Mouse (Mus musculus) A20 (cell line): Measurements from ENCODE around the gene Pfdn2.

ENCODE experiments used
- DNase-seq: peaks from one replicate; pipeline ENCODE4 v3.0.0-alpha.2; 2011; ENCODE audit warnings: low read depth, low spot score

Pfdn2 gene

DNA sequence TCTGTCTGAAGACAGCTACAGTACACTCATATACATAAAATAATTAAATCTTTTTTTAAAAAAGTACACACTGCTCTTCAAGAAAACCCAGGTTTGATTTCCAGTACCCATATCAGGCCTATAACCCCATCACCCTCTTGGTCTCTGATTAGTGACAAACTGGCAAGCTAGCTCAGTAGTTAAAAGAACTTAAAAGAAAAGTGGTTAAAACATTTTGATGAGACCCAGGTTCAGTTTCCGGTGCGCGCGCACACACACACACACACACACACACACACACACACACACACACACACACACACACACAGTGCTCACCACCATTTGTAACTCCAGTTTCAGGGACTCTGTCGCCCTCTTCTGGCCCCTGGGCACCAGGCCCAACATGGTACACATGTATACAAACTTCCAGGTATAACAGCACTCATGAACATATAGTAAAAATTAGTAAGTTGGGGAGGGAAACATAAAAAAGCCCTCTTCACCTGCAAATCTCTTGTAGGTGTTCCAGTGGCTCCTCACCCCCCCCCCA, 10.4 kb downstream of the Pfdn2 start:
- DNase-seq = peak; percentile 51

DNA sequence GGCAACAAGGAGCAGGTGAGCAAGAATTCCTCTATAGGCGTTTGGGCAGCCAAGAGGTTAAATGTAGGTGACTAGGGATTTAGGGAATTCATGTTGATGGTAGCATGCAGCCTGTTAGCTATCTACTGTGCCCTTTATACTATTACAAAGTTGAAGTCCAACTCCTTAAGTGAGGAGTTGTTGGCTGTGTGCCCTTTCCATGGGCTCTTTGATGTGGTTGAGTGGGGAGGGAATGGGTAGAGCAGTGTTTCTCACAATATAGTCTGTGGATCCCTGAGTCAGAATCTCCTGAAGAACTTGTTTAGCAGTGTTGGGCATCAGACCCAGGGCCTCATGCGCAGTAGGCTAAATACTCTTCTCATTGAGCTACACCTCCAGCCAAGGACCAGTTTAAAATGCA, 11.3 kb downstream of the Pfdn2 start:
- no peak for DNase-seq

DNA sequence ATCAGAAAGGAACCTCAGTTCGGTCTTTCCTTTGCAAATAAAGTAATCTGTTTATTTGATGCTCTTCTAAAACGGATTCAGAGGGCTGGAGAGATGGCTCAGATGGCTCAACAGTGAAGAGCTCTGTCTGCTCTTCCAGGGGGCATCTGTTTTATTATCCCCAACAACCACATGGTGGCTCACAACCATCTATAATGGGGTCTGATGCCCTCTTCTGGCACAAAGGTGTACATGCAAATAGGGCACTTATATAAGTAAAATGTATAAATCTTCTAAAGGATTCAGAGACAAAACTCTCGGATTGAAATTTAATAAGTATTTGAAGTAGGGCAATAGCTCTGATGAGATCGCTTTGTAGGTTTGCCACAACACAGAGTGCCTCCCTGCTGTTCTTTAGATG, 13.0 kb downstream of the Pfdn2 start:
- peak; percentile 50 for DNase-seq

DNA sequence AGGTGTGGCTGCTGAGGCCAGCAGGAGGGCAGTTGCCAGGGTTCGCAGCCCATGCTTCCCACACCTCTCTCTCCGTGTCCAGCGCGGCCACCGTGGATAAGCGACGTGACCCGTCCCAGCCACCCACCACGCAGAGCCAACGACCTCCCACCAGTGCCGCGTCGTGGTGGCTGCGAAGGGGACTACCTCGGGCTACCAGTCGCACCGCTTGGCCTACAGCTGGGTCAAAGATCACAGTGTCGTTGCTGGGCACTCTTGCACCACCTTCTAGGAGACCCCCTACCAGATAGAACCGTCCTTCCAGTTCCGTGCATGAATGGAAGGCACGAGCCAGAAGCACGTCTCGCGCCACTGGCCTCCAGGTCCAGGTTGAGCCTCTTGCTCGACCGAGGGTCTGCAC, 14.8 kb downstream of the Pfdn2 start:
- no peak for DNase-seq

DNA sequence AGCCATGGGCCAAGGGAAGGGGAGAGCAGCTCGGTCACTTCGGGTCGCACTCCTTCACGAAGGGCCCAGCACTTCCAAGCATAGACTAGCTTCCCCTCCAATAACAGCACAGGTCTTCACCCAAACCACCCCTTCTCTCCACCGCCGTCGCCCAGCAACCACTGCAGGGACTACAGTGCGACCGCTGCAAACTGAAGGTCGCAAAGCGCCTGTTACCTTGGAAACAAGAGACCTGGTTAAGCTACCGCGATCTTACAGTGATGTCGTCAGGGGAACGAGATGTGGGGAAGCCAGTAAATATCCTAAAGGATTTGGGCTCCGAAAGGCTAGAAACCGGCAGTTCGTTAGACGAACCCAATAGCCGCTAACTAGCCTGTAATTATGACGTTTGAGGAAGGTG, 15.2 kb downstream of the Pfdn2 start, which contains the start of gene Klhdc9:
Gene Klhdc9, minus strand, starts transcription at position 143 of the 400 bp plus-strand sequence.
- no peak for DNase-seq

- DNase-seq = peak; percentile 69
These were observed 15.9 kb downstream of the Pfdn2 start for GRCm38 (mm10) chr1:171361106-171362103.

GRCm38 (mm10) chr1:171365934-171366333, 20.5 kb downstream of the Pfdn2 start:
- DNase-seq = no peak

GRCm38 (mm10) chr1:171369845-171370556, 24.5 kb downstream of the Pfdn2 start, which contains the start of gene Nectin4:
TSS of gene Nectin4 (plus strand) at chr1:171370099.
- no peak for DNase-seq

GRCm38 (mm10) chr1:171372880-171373279, 27.4 kb downstream of the Pfdn2 start:
- no peak for DNase-seq

DNA sequence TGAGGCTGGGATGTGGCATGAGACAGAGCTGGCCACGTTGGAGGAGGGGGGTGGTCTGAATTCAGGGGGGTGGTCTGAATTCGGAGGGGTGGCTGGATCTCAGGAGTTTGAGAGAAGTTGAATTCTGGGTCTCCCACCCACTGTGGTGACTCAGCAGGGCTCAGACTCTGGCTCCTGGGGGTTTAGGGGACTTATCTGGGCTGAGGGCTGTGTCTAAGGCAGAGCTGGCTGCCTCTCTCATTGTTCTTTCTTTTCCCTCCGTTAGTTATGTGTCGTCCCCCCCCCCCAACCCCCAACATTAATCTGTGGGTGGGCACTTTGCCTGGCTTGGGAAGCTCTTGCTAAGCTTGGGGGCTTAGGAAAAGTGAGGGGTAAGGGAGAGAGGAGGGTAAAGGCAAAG, 28.5 kb downstream of the Pfdn2 start:
- DNase-seq = no peak

DNA sequence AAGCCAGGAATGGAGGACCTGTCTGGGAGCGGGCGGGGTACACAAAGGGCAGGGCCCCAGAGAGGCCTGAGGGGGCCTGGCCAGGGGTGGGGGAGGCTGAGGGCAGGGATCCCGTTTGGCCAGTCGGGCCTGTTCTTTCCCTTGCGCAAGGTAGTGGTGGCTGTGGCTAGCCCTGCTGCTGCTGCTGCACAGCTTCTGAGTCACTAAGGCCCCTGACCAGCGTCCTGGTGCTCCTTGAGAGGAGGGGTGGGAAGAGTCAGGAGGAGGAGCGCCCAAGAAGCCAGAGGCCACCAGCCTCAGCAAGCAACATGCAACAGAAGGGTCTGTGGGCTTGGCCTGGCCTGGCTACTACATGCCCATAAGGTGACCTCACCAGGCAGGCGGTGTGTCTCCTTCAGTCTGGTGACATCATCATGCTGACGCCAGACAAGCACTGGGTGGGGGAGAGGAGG, 30.2 kb downstream of the Pfdn2 start:
- DNase-seq = no peak

GRCm38 (mm10) chr1:171378298-171378697, 32.8 kb downstream of the Pfdn2 start:
- DNase-seq = no peak

GRCm38 (mm10) chr1:171379935-171380599, 34.6 kb downstream of the Pfdn2 start:
- peak; percentile 80 for DNase-seq

DNA sequence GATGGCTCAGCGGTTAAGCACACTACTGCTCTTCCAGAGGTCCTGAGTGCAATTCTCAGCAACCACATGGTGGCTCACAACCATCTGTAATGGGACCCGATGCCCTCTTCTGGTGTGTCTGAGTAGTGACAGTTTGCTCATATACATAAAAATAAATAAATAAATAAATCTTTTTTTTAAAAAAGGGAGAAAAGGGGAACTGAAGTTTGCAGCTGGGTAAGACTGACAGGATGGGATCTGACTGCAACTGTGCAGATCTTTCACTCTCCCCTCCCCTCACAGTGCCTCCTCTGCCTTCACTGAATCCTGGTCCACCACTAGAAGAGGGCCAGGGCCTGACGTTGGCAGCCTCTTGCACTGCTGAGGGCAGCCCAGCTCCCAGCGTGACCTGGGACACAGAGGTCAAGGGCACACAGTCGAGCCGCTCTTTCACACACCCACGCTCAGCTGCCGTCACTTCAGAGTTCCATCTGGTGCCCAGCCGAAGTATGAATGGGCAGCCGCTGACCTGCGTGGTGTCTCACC, 36.7 kb downstream of the Pfdn2 start:
- DNase-seq = peak; percentile 67

DNA sequence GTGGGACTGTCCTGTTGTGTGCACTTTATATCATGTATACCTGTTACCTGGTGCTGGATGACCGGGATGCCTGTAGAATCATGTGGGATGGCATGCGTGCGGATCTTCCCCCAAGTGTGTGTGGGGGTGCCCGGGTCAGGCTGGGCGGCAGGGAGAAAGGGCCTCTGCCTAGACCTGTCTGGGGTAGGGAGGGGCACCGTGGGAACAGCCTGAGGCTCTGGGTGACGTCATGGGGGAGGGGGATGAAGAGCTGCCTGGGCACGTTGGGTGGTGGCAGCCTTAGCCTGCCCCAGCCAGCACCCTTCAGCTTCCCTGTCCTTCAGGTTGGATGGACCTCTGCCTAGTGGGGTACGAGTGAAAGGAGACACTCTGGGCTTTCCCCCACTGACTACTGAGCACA, 38.9 kb downstream of the Pfdn2 start:
- DNase-seq = no peak

- peak; percentile 60 for DNase-seq
These were observed 39.7 kb downstream of the Pfdn2 start for GRCm38 (mm10) chr1:171385171-171385570.

GRCm38 (mm10) chr1:171387099-171387498, 41.6 kb downstream of the Pfdn2 start:
- peak; percentile 70 for DNase-seq

DNA sequence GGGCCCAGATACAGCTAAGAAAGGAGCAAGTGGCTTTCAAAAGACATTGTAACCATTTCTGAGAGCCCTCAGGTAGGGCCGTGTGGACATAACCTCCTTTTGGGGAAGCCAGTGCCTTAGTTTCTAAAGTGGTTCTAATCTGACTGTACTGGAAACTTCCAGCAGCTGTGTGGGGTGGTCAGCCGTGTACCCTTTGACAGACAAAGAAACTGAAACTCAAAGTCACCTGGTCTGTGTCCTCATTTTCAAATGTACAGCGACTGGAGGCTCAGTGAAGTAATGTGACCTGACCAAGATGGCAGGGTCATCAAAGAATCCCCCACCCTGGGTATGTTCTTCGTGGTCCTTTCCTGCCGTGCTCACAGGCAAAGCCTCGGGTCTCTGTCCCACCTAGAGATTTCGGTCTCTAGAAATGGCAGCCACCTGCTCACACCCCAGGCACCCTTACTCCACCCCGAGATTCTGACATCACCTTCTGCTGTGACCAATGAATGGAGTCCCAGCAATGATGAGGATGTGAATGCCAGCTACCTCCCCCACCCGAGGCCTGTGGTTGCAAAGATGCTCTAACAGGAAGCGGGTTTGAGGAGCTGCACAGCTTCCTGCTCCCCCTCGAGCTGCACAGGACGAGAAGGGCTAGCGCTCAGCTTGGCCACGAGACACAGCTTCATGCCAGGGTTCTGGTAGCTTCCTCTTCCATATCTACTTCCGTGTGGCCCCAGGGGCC, 43.1 kb downstream of the Pfdn2 start, which contains the start of gene Arhgap30:
Gene Arhgap30, plus strand, starts transcription at position 579 of the 727 bp plus-strand sequence.
- peak; percentile 97 for DNase-seq

DNA sequence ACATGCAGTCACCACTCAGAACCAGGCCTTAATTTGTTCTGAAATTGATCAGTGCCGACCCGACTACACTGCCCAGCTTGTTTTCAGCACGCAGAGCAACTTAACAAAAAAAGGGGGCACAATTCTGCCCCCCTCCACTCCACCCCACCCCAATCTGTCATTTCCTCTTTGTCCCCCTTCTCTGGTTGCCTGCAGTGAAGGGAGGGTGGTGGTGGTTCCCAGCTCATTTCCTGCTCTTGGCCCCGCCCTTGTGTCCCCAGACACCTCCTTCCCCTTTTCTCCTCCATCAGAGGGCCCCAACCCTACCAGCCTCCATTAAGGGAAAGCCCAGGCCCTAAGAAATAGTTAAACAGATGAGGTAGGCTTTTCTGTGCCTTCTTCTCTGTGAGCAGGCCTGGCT, 44.6 kb downstream of the Pfdn2 start:
- DNase-seq = peak; percentile 94

DNA sequence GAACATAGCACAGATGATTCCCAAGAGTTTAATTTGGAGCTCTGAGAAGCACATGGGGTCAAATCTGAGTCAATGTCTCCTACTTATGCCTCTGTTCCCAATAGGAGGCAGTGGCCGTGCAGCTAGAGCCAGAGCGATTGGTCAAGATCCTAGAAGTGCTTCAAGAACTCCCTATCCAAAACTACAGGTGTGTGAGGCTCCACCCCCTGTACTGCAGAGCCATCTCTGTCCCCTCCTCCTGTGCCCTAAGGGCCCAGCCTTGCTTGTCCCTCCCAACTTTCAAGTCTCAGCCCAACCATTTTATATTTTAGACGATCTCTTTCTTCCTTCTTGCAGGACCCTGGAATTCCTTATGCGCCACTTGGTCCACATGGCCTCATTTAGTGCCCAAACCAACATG, 56.4 kb downstream of the Pfdn2 start:
- no peak for DNase-seq

DNA sequence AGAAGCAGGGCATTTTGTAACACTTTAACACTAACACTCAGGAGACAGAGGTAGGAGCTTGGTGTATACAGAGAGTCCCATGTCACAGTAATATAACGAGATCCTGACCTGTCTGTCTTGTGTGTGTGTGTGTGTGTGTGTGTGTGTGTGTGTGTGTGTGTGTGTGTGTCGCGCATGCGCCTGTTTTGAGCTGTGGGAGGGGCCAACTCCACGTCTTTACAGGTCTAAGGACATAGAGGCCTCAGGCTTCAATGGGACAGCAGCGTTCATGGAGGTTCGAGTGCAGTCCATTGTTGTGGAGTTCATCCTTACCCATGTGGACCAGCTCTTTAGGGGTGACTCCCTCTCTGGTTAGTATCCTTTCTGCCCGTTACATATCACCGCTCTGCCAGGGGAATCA, 57.5 kb downstream of the Pfdn2 start:
- no peak for DNase-seq
